Mouse (Mus musculus) heart, embryonic 11.5 days (tissue): Measurements from ENCODE around the gene Nup93. TPM values are rescaled to one million over a fixed set of nuclear protein-coding genes. Genes with fewer than 3 reads are reported as not detected.

Experiments
- ATAC-seq: fragments of 200-750 bp; cut with Nextera tagmentation; replicated peaks from 2 replicates; pipeline ENCODE4 v1.8.0; 2017; ENCODE audit warnings: moderate library complexity; ENCODE audit not compliant: insufficient number of reproducible peaks, low FRiP score, low TSS enrichment
- H3K27ac ChIP-seq: fragments of 300-500 bp; sonication (generic); 2 replicates; pipeline ENCODE4 v1.5.1; 2014; ENCODE audit warnings: mild to moderate bottlenecking, low read depth, low read length
- H3K27me3 ChIP-seq: fragments of 300-500 bp; sonication (generic); 2 replicates; pipeline ENCODE4 v1.6.1; 2014; ENCODE audit warnings: mild to moderate bottlenecking, low read length, mixed read lengths; ENCODE audit not compliant: control insufficient read depth, insufficient read depth
- H3K36me3 ChIP-seq: fragments of 300-500 bp; sonication (generic); 2 replicates; pipeline ENCODE4 v1.6.1; 2014; ENCODE audit warnings: mild to moderate bottlenecking, low read length, moderate library complexity, mixed read lengths; ENCODE audit not compliant: control insufficient read depth, insufficient read depth
- H3K4me1 ChIP-seq: fragments of 300-500 bp; sonication (generic); 2 replicates; pipeline ENCODE4 v1.6.1; 2014; ENCODE audit warnings: low read length; ENCODE audit not compliant: control insufficient read depth, insufficient read depth
- H3K4me2 ChIP-seq: fragments of 300-500 bp; sonication (generic); 2 replicates; pipeline ENCODE4 v1.6.1; 2014; ENCODE audit warnings: mild to moderate bottlenecking, moderate library complexity
- H3K4me3 ChIP-seq: fragments of 300-500 bp; sonication (generic); 2 replicates; pipeline ENCODE4 v1.5.1; 2014; ENCODE audit warnings: low read depth, low read length
- H3K9ac ChIP-seq: fragments of 300-500 bp; sonication (generic); 2 replicates; pipeline ENCODE4 v1.6.1; 2014; ENCODE audit warnings: mild to moderate bottlenecking, low read depth, low read length, moderate library complexity
- H3K9me3 ChIP-seq: fragments of 300-500 bp; sonication (generic); replicated peaks from 2 replicates; pipeline ENCODE4 v1.6.1; 2016; ENCODE audit warnings: low read length; ENCODE audit not compliant: control insufficient read depth
- WGBS: fragments of 180-500 bp; shearing (Covaris S2); extraction: QIAGEN DNeasy Blood & Tissue Kit; methylation state at CpG from one replicate; pipeline ENCODE4 v1.1.7; 2014; ENCODE audit not compliant: insufficient replicate concordance; 5-methylcytosine and 5-hydroxymethylcytosine counted together
- polyA plus RNA-seq: library from polyadenylated mRNA; unstranded; fragments of >200 nt; fragmentation: Nextera tagmentation; extraction: Ambion mirVana; gene quantifications from 2 replicates; pipeline ENCODE4 v1.2.1, GENCODE M21; 2014

Gene Nup93
- polyA plus RNA-seq, 1 experiment from 2014 or later, result 73.4 TPM

DNA sequence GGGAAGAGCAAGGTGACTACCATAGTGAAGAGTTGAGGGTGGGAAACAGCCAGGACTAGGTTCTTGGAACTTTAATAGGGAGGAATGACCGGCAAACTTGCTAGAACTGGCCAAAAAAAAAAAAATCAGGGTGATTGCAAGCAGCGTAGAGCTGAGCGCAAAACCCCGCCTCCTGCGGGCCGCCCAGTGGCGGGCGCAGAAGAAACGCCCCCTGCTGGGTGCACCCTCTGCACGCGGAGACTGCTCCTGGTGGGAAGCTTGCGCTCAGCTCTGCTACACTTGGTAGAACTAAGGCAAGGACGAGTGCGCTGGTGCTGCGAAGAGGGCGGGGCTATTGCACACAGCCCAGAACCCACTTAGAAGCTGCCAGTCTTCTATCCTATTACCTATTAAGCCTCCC is 31.2 kb upstream of the Nup93 start:
- Histone ChIP-seq H3K9me3 (no peaks in the 10 kb centered on the region), H3K4me3 (peak overlapping the region; percentile 35), H3K27ac (peak overlapping the region; percentile 55), H3K4me1 (peaks cover 8% of the 10 kb centered on the region; the same call in 1 of the 2 replicates), H3K9ac (peak overlapping the region; percentile 39), H3K4me2 (peak overlapping the region; percentile 64), H3K27me3 (peaks cover 75% of the 10 kb centered on the region), H3K36me3 (no peaks in the 10 kb centered on the region)
- 0% methylated on average over 16 of the region's 16 CpGs for WGBS
- ATAC-seq, result peak; percentile 76

DNA sequence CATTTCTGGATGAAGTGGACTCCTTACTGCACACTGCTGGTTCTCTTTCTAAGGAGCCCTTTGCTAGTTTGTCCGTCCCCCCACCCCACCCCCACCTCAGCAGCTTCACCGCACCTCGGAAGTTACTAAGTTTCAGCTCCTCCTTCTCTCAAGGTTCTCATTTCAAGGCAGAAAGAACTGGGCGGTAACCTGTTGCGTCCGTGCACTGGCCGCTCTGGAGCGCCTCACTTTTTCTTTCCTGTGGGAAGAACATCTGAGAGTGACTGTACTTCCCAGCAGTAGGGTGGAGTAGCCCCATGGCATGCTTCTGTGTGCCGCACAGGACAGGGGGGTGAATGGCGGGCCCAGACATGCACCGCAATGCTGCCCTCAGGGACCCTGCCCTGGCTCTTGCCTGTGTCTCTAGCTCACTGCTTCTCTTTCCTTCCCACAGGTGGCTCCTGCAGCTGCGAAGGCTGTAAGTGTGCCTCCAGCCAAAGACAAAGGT is 30.0 kb upstream of the Nup93 start:
- ATAC-seq, result no peak
- no peaks in the 10 kb centered on the region for H3K36me3 ChIP-seq
- H3K27ac ChIP-seq, result peak overlapping the region; percentile 55
- no peaks in the 10 kb centered on the region for H3K9me3 ChIP-seq
- H3K9ac ChIP-seq, result peak overlapping the region; percentile 49; the same call in 1 of the 2 replicates
- peaks cover 69% of the 10 kb centered on the region for H3K27me3 ChIP-seq
- peak overlapping the region; percentile 64 for H3K4me2 ChIP-seq
- peaks cover 11% of the 10 kb centered on the region for H3K4me1 ChIP-seq
- WGBS, result 25% methylated on average over 12 of the region's 12 CpGs
- no peak overlapping the region for H3K4me3 ChIP-seq

DNA sequence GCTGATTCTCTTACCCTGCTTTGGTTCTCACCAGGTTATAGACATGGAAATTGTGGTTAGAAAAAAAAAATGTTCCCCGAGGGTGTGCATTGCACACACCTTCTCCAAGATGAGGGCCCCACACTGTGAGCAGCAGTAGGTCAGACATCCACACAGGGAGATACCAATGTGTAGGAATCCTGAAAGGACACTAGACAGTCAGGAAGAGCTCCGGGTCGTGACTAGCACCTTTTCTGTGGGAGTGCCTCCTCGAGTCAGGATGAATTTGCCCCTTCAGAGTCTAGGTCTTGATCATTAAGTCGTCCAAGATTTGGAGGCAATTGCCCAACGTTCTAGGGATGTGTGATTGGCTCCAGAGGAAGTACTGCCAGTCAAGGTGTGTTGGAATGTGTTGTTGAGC is 28.6 kb upstream of the Nup93 start:
- peaks cover 17% of the 10 kb centered on the region for H3K4me1 ChIP-seq
- H3K27me3 ChIP-seq, result peaks cover 58% of the 10 kb centered on the region
- no peaks in the 10 kb centered on the region for H3K36me3 ChIP-seq
- H3K4me3 ChIP-seq, result no peak overlapping the region
- WGBS, result 53% methylated on average over 6 of the region's 6 CpGs
- H3K9ac ChIP-seq, result no peak overlapping the region
- no peaks in the 10 kb centered on the region for H3K9me3 ChIP-seq
- ATAC-seq, result no peak
- H3K27ac ChIP-seq, result no peak overlapping the region; the same call in 1 of the 2 replicates
- H3K4me2 ChIP-seq, result peak overlapping the region; percentile 34

DNA sequence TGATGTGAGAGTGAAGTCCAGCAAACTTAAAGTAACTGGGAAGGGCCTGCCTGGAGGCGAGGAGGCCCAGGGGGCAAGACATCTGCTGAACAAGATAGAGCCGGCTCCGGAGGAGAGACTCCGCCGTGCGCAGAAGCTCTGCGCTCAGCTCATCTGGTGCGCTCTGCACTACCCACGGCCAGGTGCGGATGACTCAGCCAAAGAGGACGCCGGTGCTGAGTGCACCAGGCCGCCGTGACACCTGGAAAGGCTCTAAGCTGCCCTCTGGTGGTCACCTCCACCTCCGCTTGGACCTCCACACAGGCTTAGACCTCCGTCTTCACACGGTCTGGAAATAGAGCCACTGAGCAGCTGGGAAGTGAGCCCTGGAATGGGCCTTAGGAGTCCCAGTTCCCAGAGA is 27.8 kb upstream of the Nup93 start:
- Histone ChIP-seq H3K9me3 (no peaks in the 10 kb centered on the region), H3K9ac (no peak overlapping the region), H3K27me3 (peaks cover 58% of the 10 kb centered on the region), H3K36me3 (no peaks in the 10 kb centered on the region), H3K4me1 (peaks cover 17% of the 10 kb centered on the region), H3K4me2 (peak overlapping the region; percentile 34), H3K4me3 (0 out of 2 replicates have a peak overlapping the region, but pooled peaks have one; percentile 1), H3K27ac (peak overlapping the region; percentile 63)
- ATAC-seq, result peak; percentile 77
- 5% methylated on average over 17 of the region's 17 CpGs for WGBS

GRCm38 (mm10) chr8:94187290-94188002 is 26.9 kb upstream of the Nup93 start:
- no peaks in the 10 kb centered on the region for H3K36me3 ChIP-seq
- H3K27me3 ChIP-seq, result peaks cover 50% of the 10 kb centered on the region
- WGBS, result 36% methylated on average over 21 of the region's 21 CpGs
- H3K9me3 ChIP-seq, result no peaks in the 10 kb centered on the region
- H3K4me1 ChIP-seq, result peaks cover 17% of the 10 kb centered on the region
- peak overlapping the region; percentile 52; the same call in 1 of the 2 replicates for H3K9ac ChIP-seq
- no peak overlapping the region for H3K4me3 ChIP-seq
- ATAC-seq, result no peak
- peak overlapping the region; percentile 34 for H3K4me2 ChIP-seq
- H3K27ac ChIP-seq, result no peak overlapping the region

DNA sequence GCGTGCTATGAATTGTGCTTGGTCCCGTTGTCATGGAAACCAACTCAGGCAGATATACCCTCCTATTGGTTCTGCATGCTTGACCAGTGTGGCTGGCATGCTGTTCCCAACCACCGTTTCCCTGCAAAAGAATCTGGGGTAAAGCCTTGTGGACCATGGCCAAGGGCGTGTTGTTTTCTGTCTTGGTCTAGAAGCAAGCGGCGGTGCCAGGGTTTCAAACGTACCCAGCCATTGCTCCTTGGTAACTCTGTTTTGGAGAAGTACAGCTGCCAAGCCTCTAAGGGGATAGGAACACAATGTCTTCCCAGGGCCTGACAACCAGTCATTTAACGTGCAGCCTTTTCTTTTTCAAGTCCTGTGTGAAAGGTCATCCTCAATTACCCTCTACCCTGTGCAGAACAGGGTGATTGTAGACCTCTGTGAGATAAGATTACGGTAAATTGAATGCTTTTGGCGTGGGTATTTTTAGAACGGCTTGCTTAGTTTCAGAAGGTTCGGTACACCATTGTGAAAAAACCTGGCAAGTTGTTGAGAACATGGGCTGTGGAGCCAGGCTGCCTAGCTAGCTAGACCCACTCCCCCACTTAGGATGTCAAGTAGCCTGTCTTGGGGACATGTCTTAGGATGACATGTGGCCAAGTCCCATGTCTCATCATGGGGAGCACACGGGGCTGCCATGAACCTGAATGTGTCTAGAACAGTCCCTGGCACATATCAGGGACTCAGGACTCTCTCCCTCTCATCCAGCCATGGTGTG is 24.9 kb upstream of the Nup93 start:
- Histone ChIP-seq H3K4me3 (no peak overlapping the region), H3K4me2 (no peak overlapping the region), H3K4me1 (peaks cover 17% of the 10 kb centered on the region), H3K27ac (no peak overlapping the region), H3K9ac (no peak overlapping the region), H3K36me3 (no peaks in the 10 kb centered on the region), H3K27me3 (peaks cover 30% of the 10 kb centered on the region), H3K9me3 (no peaks in the 10 kb centered on the region)
- ATAC-seq, result no peak
- WGBS, result 48% methylated on average over 13 of the region's 13 CpGs

DNA sequence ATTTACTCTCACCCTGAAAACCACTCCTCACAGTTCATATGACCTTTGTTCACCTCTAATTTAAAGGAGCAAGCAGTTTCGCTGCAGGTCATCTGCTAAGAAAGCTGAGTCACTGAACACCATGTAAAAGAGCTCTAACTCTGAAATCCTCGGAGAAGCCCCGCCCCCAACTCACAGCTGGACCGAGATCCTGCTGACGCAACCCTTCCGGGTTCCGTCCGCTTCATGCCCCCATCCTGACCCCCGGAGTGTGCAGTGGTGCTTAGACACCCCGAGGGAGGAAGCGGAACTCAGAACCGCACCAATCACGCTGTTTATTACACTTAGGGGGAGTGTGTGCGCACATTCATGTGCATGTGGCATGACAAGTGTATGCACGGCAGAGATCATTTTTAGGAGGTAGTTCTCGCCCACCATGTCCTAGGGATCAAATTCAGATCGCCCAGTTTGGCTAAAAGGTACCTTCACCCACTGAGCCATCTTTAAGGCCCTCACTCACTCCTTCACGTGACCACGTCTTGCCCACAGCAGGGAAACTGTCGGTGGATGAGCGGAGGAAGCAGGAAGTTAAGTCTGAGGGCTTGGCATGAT is 23.2 kb upstream of the Nup93 start:
- Histone ChIP-seq H3K4me1 (peaks cover 17% of the 10 kb centered on the region), H3K9ac (0 out of 2 replicates have a peak overlapping the region, but pooled peaks have one; percentile 8), H3K27ac (no peak overlapping the region), H3K4me3 (peak overlapping the region; percentile 40), H3K4me2 (peak overlapping the region; percentile 62), H3K27me3 (peaks cover 15% of the 10 kb centered on the region), H3K36me3 (no peaks in the 10 kb centered on the region), H3K9me3 (no peaks in the 10 kb centered on the region)
- ATAC-seq, result no peak
- 26% methylated on average over 21 of the region's 21 CpGs for WGBS

DNA sequence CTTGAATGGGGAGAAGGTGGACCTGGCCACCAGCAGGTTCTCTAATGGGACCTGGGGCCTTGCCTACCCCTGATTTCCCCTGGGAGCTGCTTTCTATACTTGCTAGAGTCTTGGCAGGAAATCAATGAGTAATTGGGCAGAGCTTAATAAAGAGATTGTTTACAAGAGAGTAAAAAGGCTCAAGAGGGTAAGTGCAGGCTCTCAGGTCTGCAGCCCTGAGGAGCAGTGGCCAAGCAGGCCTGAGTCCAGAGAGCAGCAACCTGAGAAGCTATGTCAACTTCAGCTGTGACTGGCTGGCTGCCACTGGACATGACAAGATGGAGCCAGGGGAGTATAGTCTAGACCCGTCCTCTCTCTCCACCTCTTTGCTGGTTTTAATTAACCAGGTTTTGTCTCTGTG is 21.4 kb upstream of the Nup93 start:
- 50% methylated on average over 1 of the region's 1 CpGs for WGBS
- peaks cover 8% of the 10 kb centered on the region for H3K4me1 ChIP-seq
- H3K36me3 ChIP-seq, result no peaks in the 10 kb centered on the region
- ATAC-seq, result no peak
- no peak overlapping the region for H3K27ac ChIP-seq
- no peaks in the 10 kb centered on the region for H3K9me3 ChIP-seq
- H3K9ac ChIP-seq, result no peak overlapping the region
- no peaks in the 10 kb centered on the region for H3K27me3 ChIP-seq
- H3K4me2 ChIP-seq, result no peak overlapping the region
- no peak overlapping the region for H3K4me3 ChIP-seq
